Mouse (Mus musculus) thymus, adult 2 months (tissue): ENCODE data around the gene Olfr374.

Experiments
- CTCF ChIP-seq: fragments of 200-500 bp; IDR thresholded peaks from 2 replicates; pipeline ENCODE4 v1.5.1; 2012; ENCODE audit warnings: mild to moderate bottlenecking, control low read depth, low read length, moderate library complexity, borderline replicate concordance; ENCODE audit not compliant: control insufficient read depth, poor library complexity, insufficient read depth; ENCODE audit errors: extremely low read depth
- POLR2A ChIP-seq: fragments of 200-500 bp; IDR thresholded peaks from 2 replicates; pipeline ENCODE4 v1.6.1; 2012; ENCODE audit warnings: mild to moderate bottlenecking, low read length, control low read depth, moderate library complexity; ENCODE audit not compliant: control insufficient read depth, poor library complexity, insufficient read depth; ENCODE audit errors: extremely low read depth

GRCm38 (mm10) chr8:72137431-72137830 is 30.6 kb downstream of the Olfr374 start:
- TF ChIP-seq CTCF (no peak), POLR2A (no peak)
